Mouse (Mus musculus) lung, embryonic 16.5 days (tissue): ENCODE measurements around the gene Zscan12. TPM values are rescaled to one million over a fixed set of nuclear protein-coding genes. Genes with fewer than 3 reads are reported as not detected.

Experiments
- ATAC-seq: fragments of 200-750 bp; cut with Nextera tagmentation; 2 replicates; pipeline ENCODE4 v1.8.0; 2017; ENCODE audit warnings: low read depth, mild to moderate bottlenecking, moderate library complexity
- H3K27ac ChIP-seq: fragments of 300-500 bp; sonication (generic); 2 replicates; pipeline ENCODE4 v1.5.1; 2014; ENCODE audit warnings: mild to moderate bottlenecking, control low read depth, low read length
- H3K27me3 ChIP-seq: fragments of 300-500 bp; sonication (generic); 2 replicates; pipeline ENCODE4 v1.6.1; 2014; ENCODE audit warnings: low read depth, low read length, mixed read lengths; ENCODE audit not compliant: control insufficient read depth, insufficient read depth
- H3K36me3 ChIP-seq: fragments of 300-500 bp; sonication (generic); 2 replicates; pipeline ENCODE4 v1.6.1; 2014; ENCODE audit warnings: low read length; ENCODE audit not compliant: control insufficient read depth, insufficient read depth
- H3K4me1 ChIP-seq: fragments of 300-500 bp; sonication (generic); replicated peaks from 2 replicates; pipeline ENCODE4 v1.6.1; 2014; ENCODE audit warnings: low read length, mixed read lengths; ENCODE audit not compliant: control insufficient read depth, insufficient read depth
- H3K4me2 ChIP-seq: fragments of 300-500 bp; sonication (generic); 2 replicates; pipeline ENCODE4 v1.6.1; 2014; ENCODE audit warnings: low read depth, low read length, control low read depth
- H3K4me3 ChIP-seq: fragments of 300-500 bp; sonication (generic); 2 replicates; pipeline ENCODE4 v1.5.1; 2014; ENCODE audit warnings: mild to moderate bottlenecking, low read length, control low read depth
- H3K9ac ChIP-seq: fragments of 300-500 bp; sonication (generic); 2 replicates; pipeline ENCODE4 v1.6.1; 2014; ENCODE audit warnings: low read length, control low read depth
- H3K9me3 ChIP-seq: fragments of 300-500 bp; sonication (generic); 2 replicates; pipeline ENCODE4 v1.6.1; 2016; ENCODE audit warnings: low read length; ENCODE audit not compliant: control insufficient read depth
- WGBS: fragments of 180-500 bp; shearing (Covaris S2); extraction: QIAGEN DNeasy Blood & Tissue Kit; methylation state at CpG from one replicate; pipeline ENCODE4 v1.1.7; 2014; 5-methylcytosine and 5-hydroxymethylcytosine counted together
- polyA plus RNA-seq: library from polyadenylated mRNA; unstranded; fragments of >200 nt; fragmentation: Nextera tagmentation; extraction: Ambion mirVana; gene quantifications from 2 replicates; pipeline ENCODE4 v1.2.1, GENCODE M21; 2015

Gene Zscan12
- 11.5 and 11.7 TPM in 2 replicates for polyA plus RNA-seq

DNA sequence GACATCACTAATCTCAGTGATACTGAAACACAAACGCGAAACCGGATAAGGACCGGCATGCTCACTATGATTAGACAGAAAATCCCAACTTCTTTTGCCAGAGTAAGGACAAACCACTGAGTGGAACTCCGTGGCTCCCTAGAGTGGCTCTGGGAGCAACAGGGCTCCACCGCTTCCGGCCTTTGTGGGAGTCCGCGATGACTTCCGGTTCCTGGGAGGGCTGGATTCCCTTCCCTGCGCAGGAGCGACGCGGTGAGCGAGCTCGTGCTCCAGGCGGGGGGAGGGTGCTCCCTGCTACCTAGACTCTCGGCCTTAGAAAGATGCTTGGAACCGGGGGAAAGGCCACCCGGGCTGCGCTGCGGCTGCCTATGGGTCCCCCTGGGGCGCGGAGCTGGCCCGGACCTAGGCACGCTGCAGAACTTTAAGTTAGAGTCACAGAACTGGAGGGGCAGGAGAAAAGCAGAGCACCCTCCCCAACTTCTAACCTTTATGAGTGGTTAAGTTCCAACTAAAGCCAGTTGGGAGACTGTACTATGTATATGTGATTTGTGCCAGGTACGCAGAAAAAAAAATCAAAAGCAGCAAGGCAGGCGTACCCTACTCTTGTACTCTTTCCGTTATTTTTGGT, at the start of gene Zscan12:
TSS of gene Zscan12 (plus strand) at position 200 of the 628 bp plus-strand sequence.
- Histone ChIP-seq H3K27ac (peak within 1 kb of the TSS; percentile 72), H3K4me3 (peak within 1 kb of the TSS; percentile 83), H3K9me3 (no peaks in the 10 kb centered on the region), H3K27me3 (no peaks in the 10 kb centered on the region), H3K4me1 (peaks cover 9% of the 10 kb centered on the region), H3K9ac (peak within 1 kb of the TSS; percentile 89), H3K4me2 (peak within 1 kb of the TSS; percentile 56), H3K36me3 (no peaks in the 10 kb centered on the region)
- WGBS: under 1% methylated on average over 29 of the region's 29 CpGs
- ATAC-seq: peak; percentile 100

DNA sequence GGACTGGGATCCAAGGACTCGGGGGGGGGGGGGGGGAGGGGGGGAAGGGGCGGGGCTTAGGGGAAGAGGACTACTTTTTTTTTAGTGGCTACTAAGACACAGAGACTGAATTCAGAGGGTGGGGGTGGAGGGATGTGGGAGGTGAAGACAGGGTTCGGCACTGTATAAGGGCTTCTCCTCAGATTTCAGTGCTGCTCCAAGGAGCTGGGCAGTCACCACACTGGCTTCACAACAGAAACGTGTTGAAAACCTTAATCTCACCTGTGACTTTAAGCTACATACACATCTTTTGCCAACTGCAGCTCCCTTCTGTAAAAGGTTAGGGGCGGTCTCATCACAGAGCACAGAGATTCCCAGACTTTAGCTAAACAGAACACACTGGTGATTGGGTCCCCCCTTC, 49.8 kb upstream of the Zscan12 start:
- Histone ChIP-seq H3K4me1 (no peaks in the 10 kb centered on the region), H3K9ac (no peak overlapping the region), H3K4me3 (no peak overlapping the region), H3K27me3 (no peaks in the 10 kb centered on the region), H3K36me3 (no peaks in the 10 kb centered on the region), H3K9me3 (no peaks in the 10 kb centered on the region), H3K4me2 (no peak overlapping the region), H3K27ac (no peak overlapping the region)
- ATAC-seq: no peak
- WGBS: 33% methylated on average over 4 of the region's 5 CpGs

DNA sequence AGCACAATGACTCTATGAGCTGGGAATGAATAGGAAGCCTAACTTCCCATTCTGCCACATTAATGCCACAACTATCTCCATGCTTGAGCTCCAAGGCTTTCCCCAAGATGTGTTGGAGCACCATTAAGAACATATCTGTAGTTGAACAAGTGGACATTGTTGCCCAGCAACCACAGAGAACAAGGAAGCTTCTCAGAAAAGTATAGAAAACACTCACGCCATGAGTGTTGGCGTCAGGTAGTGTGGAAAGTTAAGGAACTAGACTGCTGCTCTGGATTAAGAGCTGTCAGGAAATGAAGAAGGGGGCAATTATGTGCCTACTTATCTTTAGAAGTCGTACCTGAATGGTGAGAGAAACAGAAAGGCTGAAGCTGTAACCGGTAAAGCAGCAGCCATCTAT, 48.7 kb upstream of the Zscan12 start:
- no peaks in the 10 kb centered on the region for H3K36me3 ChIP-seq
- no peaks in the 10 kb centered on the region for H3K27me3 ChIP-seq
- 49% methylated on average over 4 of the region's 4 CpGs for WGBS
- no peaks in the 10 kb centered on the region for H3K9me3 ChIP-seq
- H3K27ac ChIP-seq: no peak overlapping the region
- no peak for ATAC-seq
- H3K4me2 ChIP-seq: no peak overlapping the region
- no peak overlapping the region for H3K4me3 ChIP-seq
- no peak overlapping the region for H3K9ac ChIP-seq
- no peaks in the 10 kb centered on the region for H3K4me1 ChIP-seq

DNA sequence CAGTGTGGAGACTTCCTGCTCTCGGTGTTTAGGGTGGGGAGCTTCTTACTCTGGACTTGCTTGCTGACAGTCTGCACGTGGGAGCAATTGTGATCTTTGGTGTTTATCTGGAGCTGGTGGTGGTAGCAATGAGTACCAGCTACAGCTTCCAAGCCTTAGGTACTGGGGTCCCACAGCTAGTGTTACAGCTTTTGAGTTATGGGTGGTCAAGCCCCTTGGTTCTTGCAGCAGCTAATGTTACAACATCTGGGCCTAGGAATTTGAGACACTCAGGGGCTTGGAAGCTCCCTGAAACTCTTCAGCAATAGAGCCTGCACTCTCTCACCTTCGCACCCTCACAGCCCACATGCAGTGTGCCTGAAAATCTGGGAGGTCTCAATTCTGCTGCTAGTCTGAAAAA, 42.4 kb upstream of the Zscan12 start:
- Histone ChIP-seq H3K36me3 (no peaks in the 10 kb centered on the region), H3K27ac (no peak overlapping the region), H3K4me3 (no peak overlapping the region), H3K9ac (no peak overlapping the region), H3K4me1 (no peaks in the 10 kb centered on the region), H3K27me3 (no peaks in the 10 kb centered on the region), H3K4me2 (no peak overlapping the region), H3K9me3 (no peaks in the 10 kb centered on the region)
- no peak for ATAC-seq
- WGBS: 58% methylated on average over 3 of the region's 3 CpGs

DNA sequence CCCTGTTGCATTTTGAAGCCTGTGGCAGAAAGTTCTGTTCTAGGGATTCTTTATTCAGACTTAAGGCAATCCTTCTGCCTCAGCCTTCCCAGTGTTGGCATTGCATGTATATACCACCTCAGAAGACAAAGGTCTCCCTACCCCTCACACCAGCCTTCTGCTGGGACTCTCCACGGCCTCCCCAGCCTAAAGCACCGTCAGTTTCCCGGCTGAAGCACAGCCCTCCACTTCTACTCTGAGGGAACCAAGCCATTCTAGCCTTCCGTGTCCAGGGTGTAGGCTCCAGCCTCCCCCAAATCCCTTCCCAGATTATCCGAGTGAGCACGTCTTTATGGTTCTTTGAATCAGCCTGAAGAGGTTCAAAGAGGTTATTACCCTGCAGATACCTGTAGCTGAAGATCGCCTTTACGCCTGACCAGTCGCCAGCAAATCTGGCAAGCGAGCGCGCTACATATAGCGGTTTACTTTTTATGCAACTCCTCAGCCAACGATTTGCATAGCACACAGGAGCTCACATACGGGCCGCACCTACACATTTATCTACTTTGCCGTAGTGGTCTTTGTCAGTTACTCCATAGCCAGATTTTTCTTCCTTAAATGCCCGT, 40.6 kb upstream of the Zscan12 start:
- no peak for ATAC-seq

DNA sequence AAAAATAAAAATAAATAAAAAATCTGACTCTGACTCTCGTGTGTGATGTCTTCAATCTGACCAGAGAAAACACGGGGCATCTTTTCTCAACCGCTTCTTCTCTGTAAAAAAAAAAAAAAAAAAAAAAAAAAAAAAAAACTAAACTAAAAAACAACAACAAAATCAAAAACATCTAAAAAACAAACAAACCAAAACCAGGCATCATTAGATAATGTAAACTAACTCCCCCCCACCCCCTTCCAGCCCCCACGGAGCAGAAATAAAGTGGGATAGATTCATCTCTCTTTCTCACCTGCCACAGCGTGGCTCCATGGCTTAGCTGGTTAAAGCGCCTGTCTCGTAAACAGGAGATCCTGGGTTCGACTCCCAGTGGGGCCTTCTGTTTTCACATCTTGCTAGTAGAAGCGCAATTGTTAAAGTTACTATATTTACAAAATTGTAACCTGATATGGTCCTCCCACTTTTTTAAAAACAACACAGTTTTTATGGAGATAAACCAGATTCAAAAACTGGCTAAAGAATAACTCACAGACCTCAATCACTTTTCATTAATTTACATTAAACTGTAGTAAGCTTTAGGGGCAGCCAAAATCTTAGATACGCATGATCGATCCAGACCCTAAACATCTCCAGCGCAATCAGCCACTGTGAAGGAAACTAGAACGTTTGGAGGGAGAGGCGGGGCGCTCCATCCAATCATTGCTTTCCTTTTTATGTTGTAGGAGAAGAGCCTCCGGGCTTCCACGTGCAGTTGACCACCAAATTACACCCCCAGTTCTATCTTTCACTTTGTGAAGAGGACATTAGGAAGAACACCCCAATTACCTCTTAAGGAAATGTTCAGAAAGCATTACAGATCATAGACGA, 39.9 kb upstream of the Zscan12 start:
- H3K4me3 ChIP-seq: peak overlapping the region; percentile 34
- no peaks in the 10 kb centered on the region for H3K27me3 ChIP-seq
- peaks cover 3% of the 10 kb centered on the region for H3K4me1 ChIP-seq
- H3K36me3 ChIP-seq: no peaks in the 10 kb centered on the region
- ATAC-seq: no peak
- no peak overlapping the region for H3K27ac ChIP-seq
- H3K9me3 ChIP-seq: no peaks in the 10 kb centered on the region
- H3K9ac ChIP-seq: no peak overlapping the region
- 16% methylated on average over 18 of the region's 18 CpGs for WGBS
- H3K4me2 ChIP-seq: peak overlapping the region; percentile 49

More for the DNA sequence above, 40.6 kb upstream of the Zscan12 start:
- Histone ChIP-seq H3K9ac (no peak overlapping the region), H3K4me1 (no peaks in the 10 kb centered on the region), H3K9me3 (no peaks in the 10 kb centered on the region), H3K4me3 (peak overlapping the region; percentile 34), H3K27ac (no peak overlapping the region), H3K27me3 (no peaks in the 10 kb centered on the region), H3K4me2 (peak overlapping the region; percentile 49), H3K36me3 (no peaks in the 10 kb centered on the region)
- 5% methylated on average over 18 of the region's 18 CpGs for WGBS

DNA sequence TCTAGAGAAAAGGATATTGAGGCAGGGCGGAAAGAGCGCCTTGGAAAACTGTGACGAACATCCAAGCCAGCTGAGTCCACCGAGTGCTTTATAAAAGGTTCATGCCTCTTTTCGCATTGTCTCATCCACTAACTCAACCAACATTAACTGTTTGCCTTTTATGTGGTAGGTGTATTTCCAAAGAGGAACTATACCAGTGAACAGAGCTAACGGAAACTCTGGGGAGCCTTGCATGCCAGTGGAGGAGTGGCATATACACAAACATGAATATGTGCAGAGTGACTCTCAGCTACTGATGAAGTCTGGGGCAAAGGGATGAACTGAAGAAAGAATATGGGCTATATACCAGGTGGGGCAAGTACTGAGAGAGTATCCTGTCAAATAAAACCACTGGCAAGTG, 39.2 kb upstream of the Zscan12 start:
- Histone ChIP-seq H3K36me3 (no peaks in the 10 kb centered on the region), H3K9me3 (no peaks in the 10 kb centered on the region), H3K4me2 (peak overlapping the region; percentile 40), H3K4me3 (no peak overlapping the region; the same call in 1 of the 2 replicates), H3K9ac (no peak overlapping the region), H3K27ac (no peak overlapping the region), H3K27me3 (no peaks in the 10 kb centered on the region), H3K4me1 (peaks cover 3% of the 10 kb centered on the region)
- no peak for ATAC-seq
- WGBS: 55% methylated on average over 6 of the region's 6 CpGs

DNA sequence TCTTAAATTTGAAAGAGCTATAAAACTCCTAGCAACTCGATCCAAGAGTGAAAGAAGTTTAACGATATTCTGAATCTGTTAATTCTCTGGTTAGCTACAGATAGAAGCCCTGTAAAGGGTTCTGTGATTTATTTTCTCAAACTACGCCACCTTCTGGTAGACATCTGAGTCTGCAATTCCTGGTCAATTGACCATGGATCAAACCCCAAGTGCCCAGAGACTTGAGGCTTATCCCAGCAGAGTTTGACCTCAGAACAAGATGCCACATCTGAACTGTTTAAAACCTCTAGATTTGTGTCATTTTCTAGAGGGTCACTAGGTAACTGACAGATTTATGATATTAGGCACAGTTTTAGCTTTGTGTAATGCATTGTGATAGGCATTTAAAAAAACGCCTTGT, 36.4 kb upstream of the Zscan12 start:
- no peak overlapping the region for H3K27ac ChIP-seq
- H3K4me2 ChIP-seq: peak overlapping the region; percentile 60
- H3K27me3 ChIP-seq: no peaks in the 10 kb centered on the region
- ATAC-seq: peak; percentile 43; the same call in 1 of the 2 replicates
- peak overlapping the region; percentile 45 for H3K4me3 ChIP-seq
- H3K9ac ChIP-seq: no peak overlapping the region
- H3K9me3 ChIP-seq: no peaks in the 10 kb centered on the region
- H3K4me1 ChIP-seq: peaks cover 3% of the 10 kb centered on the region
- 6% methylated on average over 4 of the region's 4 CpGs for WGBS
- H3K36me3 ChIP-seq: no peaks in the 10 kb centered on the region

DNA sequence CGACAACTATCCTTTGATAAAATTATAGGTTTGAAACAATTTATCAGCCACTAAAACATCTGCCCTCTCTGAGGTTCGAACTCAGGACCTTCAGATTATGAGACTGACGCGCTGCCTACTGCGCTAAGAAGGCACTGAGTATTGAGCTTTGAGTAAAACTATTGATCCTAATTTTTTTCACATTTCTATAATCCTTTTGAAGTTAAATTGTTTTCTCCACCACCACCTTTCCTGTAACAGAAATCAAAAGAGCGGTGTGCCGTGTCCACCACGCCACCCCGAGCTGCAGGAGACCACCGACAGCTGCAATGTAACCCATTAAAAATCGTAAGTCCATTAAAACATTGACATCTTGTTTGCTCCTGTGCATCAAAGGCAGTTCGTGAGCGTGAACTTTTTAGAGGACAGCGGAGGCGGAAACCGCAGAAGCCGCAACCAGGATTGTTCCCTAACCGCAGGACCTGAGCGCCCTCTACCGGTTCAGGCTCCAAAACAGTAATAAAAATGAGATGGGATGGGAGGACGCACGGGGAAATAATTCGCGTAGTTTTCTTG, 35.9 kb upstream of the Zscan12 start:
- peak; percentile 75; the same call in 1 of the 2 replicates for ATAC-seq
- Histone ChIP-seq H3K9ac (peak overlapping the region; percentile 48), H3K4me1 (peaks cover 3% of the 10 kb centered on the region), H3K4me3 (peak overlapping the region; percentile 45), H3K9me3 (no peaks in the 10 kb centered on the region), H3K27ac (no peak overlapping the region), H3K36me3 (no peaks in the 10 kb centered on the region), H3K4me2 (peak overlapping the region; percentile 60), H3K27me3 (no peaks in the 10 kb centered on the region)
- WGBS: under 1% methylated on average over 24 of the region's 24 CpGs
